Mouse (Mus musculus): ENCODE data around the gene Ina.

DNA sequence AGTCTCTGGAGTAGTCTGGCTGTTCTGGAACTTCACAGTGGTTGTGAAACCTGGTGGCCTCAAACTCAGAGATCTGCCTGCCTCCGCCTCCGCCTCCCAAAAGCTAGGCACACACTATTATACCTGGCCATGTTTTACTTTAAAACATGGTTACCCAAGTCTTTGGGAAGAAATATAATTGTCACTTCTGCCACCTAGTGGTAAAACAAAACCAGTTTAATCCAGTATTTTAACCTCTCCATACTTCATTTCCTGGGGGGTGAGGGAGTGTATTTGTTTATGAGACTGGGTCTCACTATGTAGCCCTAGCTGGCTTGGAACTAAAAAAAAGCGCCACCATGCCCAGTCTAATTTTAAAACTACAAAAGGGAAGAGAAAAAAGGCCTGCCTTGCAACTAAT is 29.1 kb downstream of the Ina start:
- TF ChIP-seq CTCF (IDR thresholded peaks at IDR 0.05; ENCODE audit: borderline replicate concordance, insufficient read depth, low read length), result no peak
- no peak for TF ChIP-seq POLR2A (IDR thresholded peaks at IDR 0.05; ENCODE audit: low read depth, low read length)

Data from embryonic fibroblast, embryonic 13.5 days (primary cell).